Mouse (Mus musculus): ENCODE results near the gene Cdkn2b.

The Cdkn2b gene

GRCm38 (mm10) chr4:89289028-89289427, 21.8 kb downstream of the Cdkn2b start:
- DNase-seq (ENCODE audit: low spot score in 2 of 2) = no peak

- DNase-seq (ENCODE audit: low spot score in 2 of 2) = no peak
Measured at GRCm38 (mm10) chr4:89286566-89286965, 24.3 kb downstream of the Cdkn2b start.

- no peak for DNase-seq (ENCODE audit: low spot score in 2 of 2)
Measured at GRCm38 (mm10) chr4:89285688-89286087, 25.2 kb downstream of the Cdkn2b start.

GRCm38 (mm10) chr4:89282661-89283060, 28.2 kb downstream of the Cdkn2b start:
- no peak for DNase-seq (ENCODE audit: low spot score in 2 of 2)

GRCm38 (mm10) chr4:89282036-89282566, 28.7 kb downstream of the Cdkn2b start:
- no peak for DNase-seq (ENCODE audit: low spot score in 2 of 2)

GRCm38 (mm10) chr4:89281236-89281635, 29.6 kb downstream of the Cdkn2b start:
- no peak for DNase-seq (ENCODE audit: low spot score in 2 of 2)

GRCm38 (mm10) chr4:89279641-89280040, 31.2 kb downstream of the Cdkn2b start:
- no peak for DNase-seq (ENCODE audit: low spot score in 2 of 2)

- DNase-seq (ENCODE audit: low spot score in 2 of 2) = no peak
Measured at GRCm38 (mm10) chr4:89277381-89277940, 33.4 kb downstream of the Cdkn2b start.

- no peak for DNase-seq (ENCODE audit: low spot score in 2 of 2)
Measured at GRCm38 (mm10) chr4:89276669-89277219, 34.1 kb downstream of the Cdkn2b start.

GRCm38 (mm10) chr4:89275811-89276584, 34.8 kb downstream of the Cdkn2b start:
- DNase-seq (ENCODE audit: low spot score in 2 of 2) = no peak

GRCm38 (mm10) chr4:89274829-89275548, 35.9 kb downstream of the Cdkn2b start:
- no peak for DNase-seq (ENCODE audit: low spot score in 2 of 2)

GRCm38 (mm10) chr4:89274006-89274405, 36.8 kb downstream of the Cdkn2b start:
- DNase-seq (ENCODE audit: low spot score in 2 of 2) = no peak

- no peak for DNase-seq (ENCODE audit: low spot score in 2 of 2)
Measured at GRCm38 (mm10) chr4:89273585-89273984, 37.3 kb downstream of the Cdkn2b start.

GRCm38 (mm10) chr4:89272961-89273540, 37.8 kb downstream of the Cdkn2b start:
- DNase-seq (ENCODE audit: low spot score in 2 of 2) = no peak

- DNase-seq (ENCODE audit: low spot score in 2 of 2) = no peak
Measured at GRCm38 (mm10) chr4:89272101-89272718, 38.6 kb downstream of the Cdkn2b start.

GRCm38 (mm10) chr4:89257768-89258167, 53.1 kb downstream of the Cdkn2b start:
- DNase-seq (ENCODE audit: low spot score in 2 of 2) = no peak
